11 mouse cellular contexts compared by ENCODE assay signal in the genomic region with DNA sequence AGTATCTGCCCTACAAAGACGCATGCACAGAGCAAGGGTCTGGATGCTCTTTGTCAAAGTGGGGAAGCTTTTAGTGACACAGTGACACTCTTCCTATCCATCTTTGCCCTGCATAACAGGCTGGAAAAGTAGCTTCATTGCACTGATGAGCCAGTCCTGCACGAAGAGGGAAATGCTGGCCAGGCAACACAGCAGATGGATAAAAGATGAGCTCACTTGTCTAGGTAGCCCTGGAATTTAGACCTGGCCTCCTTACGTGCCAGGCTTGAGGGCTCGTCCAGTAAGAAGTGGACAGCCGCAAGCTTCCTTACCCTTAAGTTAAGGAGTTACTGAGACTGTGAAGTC.
DNase-seq lines count a peak whose midpoint lies in the region; ATAC-seq and TF ChIP-seq lines count a peak whose summit lies in the region.
"Had no signal": no experiment of that assay in that cellular context is flagged by ENCODE, and none has a peak within 500 bp of the region (broad histone marks: within the 10 kb centered on the region; RNA-seq: fewer than 3 reads in every experiment).

No protein-coding gene starts in this region.

- no peak overlapping the region for H3K4me3 ChIP-seq in forebrain, embryonic 15.5 days
- no peak overlapping the region for H3K4me3 ChIP-seq in forebrain, embryonic 14.5 days (ENCODE audit: low read depth, low read length)
- no peak overlapping the region for H3K4me3 ChIP-seq in lung, embryonic 14.5 days (ENCODE audit: low read depth, low read length)
- no peak overlapping the region for H3K4me3 ChIP-seq in lung, adult 2 months (replicated peaks; ENCODE audit: extremely low read depth, low read depth, low read length)
- no peak overlapping the region for H3K4me3 ChIP-seq in forebrain, postnatal 0 days (ENCODE audit: low read depth, low read length)
- no peak overlapping the region for H3K4me3 ChIP-seq in neural tube, embryonic 13.5 days
- H3K4me3 ChIP-seq: lung, embryonic 15.5 days; neural tube, embryonic 12.5 days had no signal

- no peak overlapping the region for H3K4me2 ChIP-seq in forebrain, embryonic 15.5 days (replicated peaks)
- no peak overlapping the region for H3K4me2 ChIP-seq in forebrain, embryonic 14.5 days (ENCODE audit: low read length)
- H3K4me2 ChIP-seq in lung, embryonic 14.5 days, result no peak overlapping the region
- H3K4me2 ChIP-seq in forebrain, postnatal 0 days (ENCODE audit: low read depth), result no peak overlapping the region
- no peak overlapping the region for H3K4me2 ChIP-seq in neural tube, embryonic 13.5 days
- H3K4me2 ChIP-seq: neural tube, embryonic 12.5 days had no signal

- peaks cover 9% of the 10 kb centered on the region for H3K4me1 ChIP-seq in forebrain, embryonic 15.5 days
- 0 out of 2 replicates have a peak, but pooled peaks cover 5% of the 10 kb centered on the region for H3K4me1 ChIP-seq in forebrain, embryonic 14.5 days (ENCODE audit: control insufficient read depth, insufficient read depth, low read length)
- H3K4me1 ChIP-seq in lung, embryonic 14.5 days (ENCODE audit: insufficient read depth), result peaks cover 8% of the 10 kb centered on the region
- peaks cover 8% of the 10 kb centered on the region for H3K4me1 ChIP-seq in lung, adult 2 months (ENCODE audit: control insufficient read depth, insufficient read depth, low read length)
- no peaks in the 10 kb centered on the region for H3K4me1 ChIP-seq in forebrain, postnatal 0 days (ENCODE audit: insufficient read depth)
- H3K4me1 ChIP-seq in neural tube, embryonic 13.5 days (replicated peaks), result peaks cover 15% of the 10 kb centered on the region

- H3K27me3 ChIP-seq in forebrain, embryonic 15.5 days, result no peaks in the 10 kb centered on the region
- no peaks in the 10 kb centered on the region for H3K27me3 ChIP-seq in forebrain, embryonic 14.5 days (replicated peaks; ENCODE audit: control insufficient read depth, insufficient read depth, low read length)
- H3K27me3 ChIP-seq in lung, embryonic 14.5 days (ENCODE audit: insufficient read depth, low read length), result no peaks in the 10 kb centered on the region
- H3K27me3 ChIP-seq in forebrain, postnatal 0 days (ENCODE audit: insufficient read depth, low read length), result no peaks in the 10 kb centered on the region
- H3K27me3 ChIP-seq in neural tube, embryonic 13.5 days, result no peaks in the 10 kb centered on the region
- H3K27me3 ChIP-seq: lung, embryonic 15.5 days; neural tube, embryonic 12.5 days had no signal

- H3K9ac ChIP-seq in forebrain, embryonic 15.5 days (replicated peaks), result no peak overlapping the region
- H3K9ac ChIP-seq in forebrain, embryonic 14.5 days (ENCODE audit: low read length), result no peak overlapping the region
- no peak overlapping the region for H3K9ac ChIP-seq in lung, embryonic 14.5 days
- no peak overlapping the region for H3K9ac ChIP-seq in forebrain, postnatal 0 days
- no peak overlapping the region for H3K9ac ChIP-seq in neural tube, embryonic 13.5 days
- H3K9ac ChIP-seq: lung, embryonic 15.5 days; neural tube, embryonic 12.5 days had no signal

- no peaks in the 10 kb centered on the region for H3K36me3 ChIP-seq in forebrain, embryonic 15.5 days
- H3K36me3 ChIP-seq in forebrain, embryonic 14.5 days (ENCODE audit: control insufficient read depth, insufficient read depth, low read length), result no peaks in the 10 kb centered on the region
- peaks cover 5% of the 10 kb centered on the region; the same call in 1 of the 2 replicates for H3K36me3 ChIP-seq in lung, embryonic 14.5 days (ENCODE audit: insufficient read depth)
- H3K36me3 ChIP-seq in forebrain, postnatal 0 days (ENCODE audit: insufficient read depth), result no peaks in the 10 kb centered on the region
- H3K36me3 ChIP-seq in neural tube, embryonic 13.5 days, result 0 out of 2 replicates have a peak, but pooled peaks cover 5% of the 10 kb centered on the region
- H3K36me3 ChIP-seq: neural tube, embryonic 12.5 days had no signal

- ATAC-seq in forebrain, embryonic 15.5 days (replicated peaks), result no peak; the same call in 1 of the 2 replicates
- no peak for ATAC-seq in forebrain, embryonic 14.5 days
- no peak for ATAC-seq in lung, embryonic 14.5 days (ENCODE audit: insufficient read depth)
- no peak for ATAC-seq in forebrain, postnatal 0 days
- no peak for ATAC-seq in neural tube, embryonic 13.5 days (ENCODE audit: low read depth)

- peak overlapping the region; percentile 76; the same call in 1 of the 2 replicates for H3K27ac ChIP-seq in forebrain, embryonic 15.5 days (replicated peaks)
- no peak overlapping the region for H3K27ac ChIP-seq in forebrain, embryonic 14.5 days (ENCODE audit: low read depth, low read length)
- H3K27ac ChIP-seq in lung, embryonic 14.5 days (ENCODE audit: low read depth), result peak overlapping the region; percentile 22; the same call in 1 of the 2 replicates
- peak overlapping the region; percentile 68; the same call in 1 of the 2 replicates for H3K27ac ChIP-seq in forebrain, postnatal 0 days (ENCODE audit: low read depth, low read length)
- H3K27ac ChIP-seq in neural tube, embryonic 13.5 days (replicated peaks), result peak overlapping the region; percentile 82
- H3K27ac ChIP-seq: neural tube, embryonic 12.5 days had no signal

- TF ChIP-seq POLR2A in lung, adult 2 months (IDR thresholded peaks at IDR 0.05; ENCODE audit: borderline replicate concordance, extremely low read depth, low read depth, low read length), result no peak

- no peak for TF ChIP-seq CTCF in lung, embryonic 14.5 days (IDR thresholded peaks at IDR 0.05; ENCODE audit: low read depth)
- no peak for TF ChIP-seq CTCF in lung, adult 2 months (IDR thresholded peaks at IDR 0.05; ENCODE audit: insufficient read depth, low read length)
- no peak for TF ChIP-seq CTCF in forebrain, postnatal 0 days (IDR thresholded peaks at IDR 0.05; ENCODE audit: low read depth)

- WGBS in forebrain, embryonic 15.5 days, result 78% methylated on average over 5 of the region's 5 CpGs
- WGBS in forebrain, embryonic 14.5 days, result 85% methylated on average over 5 of the region's 5 CpGs
- 74% methylated on average over 5 of the region's 5 CpGs for WGBS in lung, embryonic 14.5 days
- WGBS in lung, adult 2 months, result 81% methylated on average over 5 of the region's 5 CpGs
- WGBS in forebrain, postnatal 0 days, result 78% methylated on average over 5 of the region's 5 CpGs
- 85% methylated on average over 5 of the region's 5 CpGs for WGBS in neural tube, embryonic 13.5 days

- DNase-seq in forebrain, embryonic 14.5 days (ENCODE audit: low spot score), result no peak
- no peak for DNase-seq in lung, embryonic 14.5 days
- DNase-seq in lung, adult 2 months, result no peak
- DNase-seq in forebrain, postnatal 0 days, result no peak
- no peak for DNase-seq in retina, postnatal 1 day
- DNase-seq in ovary, adult 18-20 months (ENCODE audit: low spot score), result no peak
- DNase-seq: thymus, postnatal 36 days had no signal

- no peaks in the 10 kb centered on the region for H3K9me3 ChIP-seq in forebrain, embryonic 15.5 days
- no peaks in the 10 kb centered on the region for H3K9me3 ChIP-seq in forebrain, embryonic 14.5 days (replicated peaks; ENCODE audit: control insufficient read depth, low read length)
- no peaks in the 10 kb centered on the region for H3K9me3 ChIP-seq in lung, embryonic 14.5 days (ENCODE audit: low read depth, low read length)
- no peaks in the 10 kb centered on the region for H3K9me3 ChIP-seq in forebrain, postnatal 0 days (ENCODE audit: low read length)
- no peaks in the 10 kb centered on the region for H3K9me3 ChIP-seq in neural tube, embryonic 13.5 days
- H3K9me3 ChIP-seq: lung, embryonic 15.5 days; neural tube, embryonic 12.5 days had no signal
